Mouse (Mus musculus): ENCODE results near the gene Fam171a2. TPM values are rescaled to one million over a fixed set of nuclear protein-coding genes. Genes with fewer than 3 reads are reported as not detected.
"Not testable (repeated sequence)": the region's sequence is repeated elsewhere in the genome, so short reads cannot be mapped to it uniquely, and the experiment has no call there.

The Fam171a2 gene
- polyA plus RNA-seq, 1 experiment from 2014 or later, result 2.5 TPM

- not testable (repeated sequence) for H3K36me3 ChIP-seq (ENCODE audit: control insufficient read depth, insufficient read depth, low read length); H3K9ac ChIP-seq (ENCODE audit: low read length); H3K27me3 ChIP-seq (ENCODE audit: control insufficient read depth, insufficient read depth, low read length); ATAC-seq (ENCODE audit: insufficient read depth, low FRiP score); H3K4me3 ChIP-seq (replicated peaks; ENCODE audit: low read length); H3K27ac ChIP-seq (ENCODE audit: low read length); H3K4me2 ChIP-seq (ENCODE audit: low read depth, low read length); H3K9me3 ChIP-seq (replicated peaks; ENCODE audit: control insufficient read depth, low read length)
- peaks cover 24% of the 10 kb centered on the region for H3K4me1 ChIP-seq (ENCODE audit: control insufficient read depth, insufficient read depth, low read length)
- 97% methylated on average over 3 of the region's 3 CpGs for WGBS
Observed at GRCm38 (mm10) chr11:102410345-102410744, 37.1 kb downstream of the Fam171a2 start.

- H3K4me1 ChIP-seq (ENCODE audit: control insufficient read depth, insufficient read depth, low read length), result peaks cover 29% of the 10 kb centered on the region
- no peaks in the 10 kb centered on the region for H3K36me3 ChIP-seq (ENCODE audit: control insufficient read depth, insufficient read depth, low read length)
- 76% methylated on average over 3 of the region's 3 CpGs for WGBS
- no peak overlapping the region for H3K4me2 ChIP-seq (ENCODE audit: low read depth, low read length)
- ATAC-seq (ENCODE audit: insufficient read depth, low FRiP score), result no peak
- no peaks in the 10 kb centered on the region for H3K9me3 ChIP-seq (replicated peaks; ENCODE audit: control insufficient read depth, low read length)
- no peaks in the 10 kb centered on the region for H3K27me3 ChIP-seq (ENCODE audit: control insufficient read depth, insufficient read depth, low read length)
- H3K9ac ChIP-seq (ENCODE audit: low read length), result 0 out of 2 replicates have a peak overlapping the region, but pooled peaks have one; percentile 28
- no peak overlapping the region for H3K4me3 ChIP-seq (replicated peaks; ENCODE audit: low read length)
- H3K27ac ChIP-seq (ENCODE audit: low read length), result no peak overlapping the region; the same call in 1 of the 2 replicates
Observed at GRCm38 (mm10) chr11:102409795-102410330, 37.6 kb downstream of the Fam171a2 start.

- Histone ChIP-seq H3K9ac (ENCODE audit: low read length) (peak overlapping the region; percentile 57), H3K36me3 (ENCODE audit: control insufficient read depth, insufficient read depth, low read length) (no peaks in the 10 kb centered on the region), H3K9me3 (replicated peaks; ENCODE audit: control insufficient read depth, low read length) (no peaks in the 10 kb centered on the region), H3K4me2 (ENCODE audit: low read depth, low read length) (peak overlapping the region; percentile 86), H3K27ac (ENCODE audit: low read length) (peak overlapping the region; percentile 90), H3K4me1 (ENCODE audit: control insufficient read depth, insufficient read depth, low read length) (peaks cover 29% of the 10 kb centered on the region), H3K4me3 (replicated peaks; ENCODE audit: low read length) (peak overlapping the region; percentile 93), H3K27me3 (ENCODE audit: control insufficient read depth, insufficient read depth, low read length) (no peaks in the 10 kb centered on the region)
- no peak for ATAC-seq (ENCODE audit: insufficient read depth, low FRiP score)
- 33% methylated on average over 15 of the region's 15 CpGs for WGBS
Observed at GRCm38 (mm10) chr11:102408888-102409794, 38.3 kb downstream of the Fam171a2 start.

GRCm38 (mm10) chr11:102408344-102408876, 39.1 kb downstream of the Fam171a2 start:
- H3K4me1 ChIP-seq (ENCODE audit: control insufficient read depth, insufficient read depth, low read length), result peaks cover 29% of the 10 kb centered on the region
- peak overlapping the region; percentile 90 for H3K27ac ChIP-seq (ENCODE audit: low read length)
- peaks cover 4% of the 10 kb centered on the region; the same call in 1 of the 2 replicates for H3K36me3 ChIP-seq (ENCODE audit: control insufficient read depth, insufficient read depth, low read length)
- peak overlapping the region; percentile 86 for H3K4me2 ChIP-seq (ENCODE audit: low read depth, low read length)
- peak overlapping the region; percentile 93 for H3K4me3 ChIP-seq (replicated peaks; ENCODE audit: low read length)
- peak; percentile 95 for ATAC-seq (ENCODE audit: insufficient read depth, low FRiP score)
- WGBS, result under 1% methylated on average over 32 of the region's 32 CpGs
- H3K9me3 ChIP-seq (replicated peaks; ENCODE audit: control insufficient read depth, low read length), result no peaks in the 10 kb centered on the region
- H3K27me3 ChIP-seq (ENCODE audit: control insufficient read depth, insufficient read depth, low read length), result no peaks in the 10 kb centered on the region
- H3K9ac ChIP-seq (ENCODE audit: low read length), result peak overlapping the region; percentile 90

GRCm38 (mm10) chr11:102407834-102408215, 39.7 kb downstream of the Fam171a2 start, which contains the start of gene Slc25a39:
Gene Slc25a39 (minus strand): TSS chr11:102407946.
- WGBS, result under 1% methylated on average over 19 of the region's 19 CpGs
- H3K27me3 ChIP-seq (ENCODE audit: control insufficient read depth, insufficient read depth, low read length), result no peaks in the 10 kb centered on the region
- H3K4me1 ChIP-seq (ENCODE audit: control insufficient read depth, insufficient read depth, low read length), result peaks cover 29% of the 10 kb centered on the region
- peak within 1 kb of the TSS; percentile 90 for H3K9ac ChIP-seq (ENCODE audit: low read length)
- peaks cover 10% of the 10 kb centered on the region for H3K36me3 ChIP-seq (ENCODE audit: control insufficient read depth, insufficient read depth, low read length)
- H3K9me3 ChIP-seq (replicated peaks; ENCODE audit: control insufficient read depth, low read length), result no peaks in the 10 kb centered on the region
- peak within 1 kb of the TSS; percentile 90 for H3K27ac ChIP-seq (ENCODE audit: low read length)
- no peak for ATAC-seq (ENCODE audit: insufficient read depth, low FRiP score)
- peak within 1 kb of the TSS; percentile 93 for H3K4me3 ChIP-seq (replicated peaks; ENCODE audit: low read length)
- peak within 1 kb of the TSS; percentile 86 for H3K4me2 ChIP-seq (ENCODE audit: low read depth, low read length)

- Histone ChIP-seq H3K4me1 (ENCODE audit: control insufficient read depth, insufficient read depth, low read length) (peaks cover 29% of the 10 kb centered on the region), H3K4me3 (replicated peaks; ENCODE audit: low read length) (peak overlapping the region; percentile 93), H3K9ac (ENCODE audit: low read length) (peak overlapping the region; percentile 90), H3K27ac (ENCODE audit: low read length) (peak overlapping the region; percentile 90), H3K36me3 (ENCODE audit: control insufficient read depth, insufficient read depth, low read length) (peaks cover 14% of the 10 kb centered on the region), H3K4me2 (ENCODE audit: low read depth, low read length) (peak overlapping the region; percentile 86), H3K27me3 (ENCODE audit: control insufficient read depth, insufficient read depth, low read length) (no peaks in the 10 kb centered on the region), H3K9me3 (replicated peaks; ENCODE audit: control insufficient read depth, low read length) (no peaks in the 10 kb centered on the region)
- ATAC-seq (ENCODE audit: insufficient read depth, low FRiP score), result peak; percentile 76
- under 1% methylated on average over 85 of the region's 85 CpGs for WGBS
Observed at GRCm38 (mm10) chr11:102406900-102407833, 40.3 kb downstream of the Fam171a2 start.

GRCm38 (mm10) chr11:102406401-102406800, 41.1 kb downstream of the Fam171a2 start:
- 11% methylated on average over 3 of the region's 3 CpGs for WGBS

GRCm38 (mm10) chr11:102405544-102406285, 41.8 kb downstream of the Fam171a2 start:
- Histone ChIP-seq H3K9ac (ENCODE audit: low read length) (peak overlapping the region; percentile 90), H3K4me2 (ENCODE audit: low read depth, low read length) (peak overlapping the region; percentile 57; the same call in 1 of the 2 replicates), H3K36me3 (ENCODE audit: control insufficient read depth, insufficient read depth, low read length) (peaks cover 14% of the 10 kb centered on the region), H3K4me1 (ENCODE audit: control insufficient read depth, insufficient read depth, low read length) (peaks cover 26% of the 10 kb centered on the region), H3K4me3 (replicated peaks; ENCODE audit: low read length) (peak overlapping the region; percentile 93), H3K9me3 (replicated peaks; ENCODE audit: control insufficient read depth, low read length) (no peaks in the 10 kb centered on the region), H3K27ac (ENCODE audit: low read length) (no peak overlapping the region), H3K27me3 (ENCODE audit: control insufficient read depth, insufficient read depth, low read length) (no peaks in the 10 kb centered on the region)
- WGBS, result 82% methylated on average over 11 of the region's 11 CpGs
- ATAC-seq (ENCODE audit: insufficient read depth, low FRiP score), result no peak

More at GRCm38 (mm10) chr11:102406401-102406800, 41.1 kb downstream of the Fam171a2 start:
- Histone ChIP-seq H3K4me2 (ENCODE audit: low read depth, low read length) (peak overlapping the region; percentile 57), H3K27me3 (ENCODE audit: control insufficient read depth, insufficient read depth, low read length) (no peaks in the 10 kb centered on the region), H3K9me3 (replicated peaks; ENCODE audit: control insufficient read depth, low read length) (no peaks in the 10 kb centered on the region), H3K27ac (ENCODE audit: low read length) (peak overlapping the region; percentile 90), H3K9ac (ENCODE audit: low read length) (peak overlapping the region; percentile 90), H3K4me3 (replicated peaks; ENCODE audit: low read length) (peak overlapping the region; percentile 93), H3K4me1 (ENCODE audit: control insufficient read depth, insufficient read depth, low read length) (peaks cover 27% of the 10 kb centered on the region), H3K36me3 (ENCODE audit: control insufficient read depth, insufficient read depth, low read length) (peaks cover 14% of the 10 kb centered on the region)
- no peak for ATAC-seq (ENCODE audit: insufficient read depth, low FRiP score)

Data from stomach, embryonic 16.5 days (tissue).